Mouse (Mus musculus): Measurements from ENCODE around the gene Arhgap15. TPM values are rescaled to one million over a fixed set of nuclear protein-coding genes. Genes with fewer than 3 reads are reported as not detected.

The Arhgap15 gene
- polyA plus RNA-seq, 1 experiment from 2014 or later, result 5.2 TPM

- ATAC-seq (ENCODE audit: low read depth), result no peak
Observed at GRCm38 (mm10) chr2:44274425-44274824, 525.8 kb downstream of the Arhgap15 start.

GRCm38 (mm10) chr2:44286181-44286719, 537.6 kb downstream of the Arhgap15 start:
- H3K36me3 ChIP-seq (ENCODE audit: control insufficient read depth, insufficient read depth), result no peaks in the 10 kb centered on the region
- no peaks in the 10 kb centered on the region for H3K9me3 ChIP-seq (replicated peaks; ENCODE audit: control insufficient read depth, low read length)
- H3K27ac ChIP-seq (ENCODE audit: low read length), result no peak overlapping the region
- H3K27me3 ChIP-seq (ENCODE audit: control insufficient read depth, insufficient read depth, low read depth, low read length), result no peaks in the 10 kb centered on the region
- no peak overlapping the region for H3K9ac ChIP-seq (ENCODE audit: low read depth, low read length)
- 60% methylated on average over 4 of the region's 4 CpGs for WGBS (ENCODE audit: insufficient replicate concordance)
- ATAC-seq (ENCODE audit: low read depth), result no peak
- H3K4me1 ChIP-seq (ENCODE audit: control insufficient read depth, low read depth, low read length), result no peaks in the 10 kb centered on the region
- no peak overlapping the region for H3K4me3 ChIP-seq (ENCODE audit: low read depth, low read length)
- H3K4me2 ChIP-seq (ENCODE audit: low read depth, low read length), result no peak overlapping the region

More at GRCm38 (mm10) chr2:44274425-44274824, 525.8 kb downstream of the Arhgap15 start:
- Histone ChIP-seq H3K4me3 (ENCODE audit: low read depth, low read length) (no peak overlapping the region), H3K36me3 (ENCODE audit: control insufficient read depth, insufficient read depth) (no peaks in the 10 kb centered on the region), H3K9ac (ENCODE audit: low read depth, low read length) (no peak overlapping the region), H3K4me2 (ENCODE audit: low read depth, low read length) (no peak overlapping the region), H3K27ac (ENCODE audit: low read length) (no peak overlapping the region), H3K27me3 (ENCODE audit: control insufficient read depth, insufficient read depth, low read depth, low read length) (no peaks in the 10 kb centered on the region), H3K4me1 (ENCODE audit: control insufficient read depth, low read depth, low read length) (no peaks in the 10 kb centered on the region), H3K9me3 (replicated peaks; ENCODE audit: control insufficient read depth, low read length) (no peaks in the 10 kb centered on the region)
- WGBS (ENCODE audit: insufficient replicate concordance), result 62% methylated on average over 3 of the region's 3 CpGs

GRCm38 (mm10) chr2:44299156-44299555, 550.5 kb downstream of the Arhgap15 start:
- Histone ChIP-seq H3K4me3 (ENCODE audit: low read depth, low read length) (no peak overlapping the region), H3K4me2 (ENCODE audit: low read depth, low read length) (no peak overlapping the region), H3K9ac (ENCODE audit: low read depth, low read length) (no peak overlapping the region), H3K9me3 (replicated peaks; ENCODE audit: control insufficient read depth, low read length) (no peaks in the 10 kb centered on the region), H3K27me3 (ENCODE audit: control insufficient read depth, insufficient read depth, low read depth, low read length) (no peaks in the 10 kb centered on the region), H3K4me1 (ENCODE audit: control insufficient read depth, low read depth, low read length) (no peaks in the 10 kb centered on the region), H3K36me3 (ENCODE audit: control insufficient read depth, insufficient read depth) (no peaks in the 10 kb centered on the region), H3K27ac (ENCODE audit: low read length) (no peak overlapping the region)
- 82% methylated on average over 3 of the region's 3 CpGs for WGBS (ENCODE audit: insufficient replicate concordance)
- ATAC-seq (ENCODE audit: low read depth), result no peak

GRCm38 (mm10) chr2:44299909-44300308, 551.3 kb downstream of the Arhgap15 start:
- Histone ChIP-seq H3K4me2 (ENCODE audit: low read depth, low read length) (no peak overlapping the region), H3K36me3 (ENCODE audit: control insufficient read depth, insufficient read depth) (no peaks in the 10 kb centered on the region), H3K4me3 (ENCODE audit: low read depth, low read length) (no peak overlapping the region), H3K9ac (ENCODE audit: low read depth, low read length) (no peak overlapping the region), H3K9me3 (replicated peaks; ENCODE audit: control insufficient read depth, low read length) (no peaks in the 10 kb centered on the region), H3K4me1 (ENCODE audit: control insufficient read depth, low read depth, low read length) (no peaks in the 10 kb centered on the region), H3K27me3 (ENCODE audit: control insufficient read depth, insufficient read depth, low read depth, low read length) (no peaks in the 10 kb centered on the region), H3K27ac (ENCODE audit: low read length) (no peak overlapping the region)
- no peak for ATAC-seq (ENCODE audit: low read depth)
- 38% methylated on average over 5 of the region's 5 CpGs for WGBS (ENCODE audit: insufficient replicate concordance)

GRCm38 (mm10) chr2:44300466-44300865, 551.8 kb downstream of the Arhgap15 start:
- Histone ChIP-seq H3K9me3 (replicated peaks; ENCODE audit: control insufficient read depth, low read length) (no peaks in the 10 kb centered on the region), H3K9ac (ENCODE audit: low read depth, low read length) (no peak overlapping the region), H3K36me3 (ENCODE audit: control insufficient read depth, insufficient read depth) (no peaks in the 10 kb centered on the region), H3K27ac (ENCODE audit: low read length) (no peak overlapping the region), H3K4me2 (ENCODE audit: low read depth, low read length) (no peak overlapping the region), H3K4me1 (ENCODE audit: control insufficient read depth, low read depth, low read length) (no peaks in the 10 kb centered on the region), H3K27me3 (ENCODE audit: control insufficient read depth, insufficient read depth, low read depth, low read length) (no peaks in the 10 kb centered on the region), H3K4me3 (ENCODE audit: low read depth, low read length) (no peak overlapping the region)
- 48% methylated on average over 6 of the region's 6 CpGs for WGBS (ENCODE audit: insufficient replicate concordance)
- ATAC-seq (ENCODE audit: low read depth), result no peak

- no peaks in the 10 kb centered on the region for H3K4me1 ChIP-seq (ENCODE audit: control insufficient read depth, low read depth, low read length)
- no peaks in the 10 kb centered on the region for H3K36me3 ChIP-seq (ENCODE audit: control insufficient read depth, insufficient read depth)
- ATAC-seq (ENCODE audit: low read depth), result no peak
- 69% methylated on average over 9 of the region's 9 CpGs for WGBS (ENCODE audit: insufficient replicate concordance)
- no peak overlapping the region for H3K4me3 ChIP-seq (ENCODE audit: low read depth, low read length)
- H3K4me2 ChIP-seq (ENCODE audit: low read depth, low read length), result no peak overlapping the region
- no peak overlapping the region for H3K27ac ChIP-seq (ENCODE audit: low read length)
- H3K9me3 ChIP-seq (replicated peaks; ENCODE audit: control insufficient read depth, low read length), result no peaks in the 10 kb centered on the region
- no peaks in the 10 kb centered on the region for H3K27me3 ChIP-seq (ENCODE audit: control insufficient read depth, insufficient read depth, low read depth, low read length)
- no peak overlapping the region for H3K9ac ChIP-seq (ENCODE audit: low read depth, low read length)
Observed at GRCm38 (mm10) chr2:44304261-44304970, 555.8 kb downstream of the Arhgap15 start.

- Histone ChIP-seq H3K4me3 (ENCODE audit: low read depth, low read length) (no peak overlapping the region), H3K36me3 (ENCODE audit: control insufficient read depth, insufficient read depth) (no peaks in the 10 kb centered on the region), H3K27ac (ENCODE audit: low read length) (no peak overlapping the region), H3K4me1 (ENCODE audit: control insufficient read depth, low read depth, low read length) (no peaks in the 10 kb centered on the region), H3K9me3 (replicated peaks; ENCODE audit: control insufficient read depth, low read length) (no peaks in the 10 kb centered on the region), H3K27me3 (ENCODE audit: control insufficient read depth, insufficient read depth, low read depth, low read length) (no peaks in the 10 kb centered on the region), H3K9ac (ENCODE audit: low read depth, low read length) (no peak overlapping the region), H3K4me2 (ENCODE audit: low read depth, low read length) (no peak overlapping the region)
- 66% methylated on average over 17 of the region's 17 CpGs for WGBS (ENCODE audit: insufficient replicate concordance)
- ATAC-seq (ENCODE audit: low read depth), result no peak
Observed at GRCm38 (mm10) chr2:44304971-44305808, 556.6 kb downstream of the Arhgap15 start.

GRCm38 (mm10) chr2:44306137-44306536, 557.5 kb downstream of the Arhgap15 start:
- no peak for ATAC-seq (ENCODE audit: low read depth)
- Histone ChIP-seq H3K4me2 (ENCODE audit: low read depth, low read length) (no peak overlapping the region), H3K27me3 (ENCODE audit: control insufficient read depth, insufficient read depth, low read depth, low read length) (no peaks in the 10 kb centered on the region), H3K9ac (ENCODE audit: low read depth, low read length) (no peak overlapping the region), H3K36me3 (ENCODE audit: control insufficient read depth, insufficient read depth) (no peaks in the 10 kb centered on the region), H3K4me1 (ENCODE audit: control insufficient read depth, low read depth, low read length) (no peaks in the 10 kb centered on the region), H3K27ac (ENCODE audit: low read length) (no peak overlapping the region), H3K4me3 (ENCODE audit: low read depth, low read length) (no peak overlapping the region), H3K9me3 (replicated peaks; ENCODE audit: control insufficient read depth, low read length) (no peaks in the 10 kb centered on the region)
- WGBS (ENCODE audit: insufficient replicate concordance), result 39% methylated on average over 2 of the region's 2 CpGs

- no peak for ATAC-seq (ENCODE audit: low read depth)
- Histone ChIP-seq H3K9me3 (replicated peaks; ENCODE audit: control insufficient read depth, low read length) (no peaks in the 10 kb centered on the region), H3K36me3 (ENCODE audit: control insufficient read depth, insufficient read depth) (no peaks in the 10 kb centered on the region), H3K27me3 (ENCODE audit: control insufficient read depth, insufficient read depth, low read depth, low read length) (no peaks in the 10 kb centered on the region), H3K4me1 (ENCODE audit: control insufficient read depth, low read depth, low read length) (peaks cover 3% of the 10 kb centered on the region; the same call in 1 of the 2 replicates), H3K9ac (ENCODE audit: low read depth, low read length) (no peak overlapping the region), H3K4me3 (ENCODE audit: low read depth, low read length) (no peak overlapping the region), H3K27ac (ENCODE audit: low read length) (no peak overlapping the region), H3K4me2 (ENCODE audit: low read depth, low read length) (no peak overlapping the region)
- 73% methylated on average over 3 of the region's 3 CpGs for WGBS (ENCODE audit: insufficient replicate concordance)
Observed at GRCm38 (mm10) chr2:44309124-44309523, 560.5 kb downstream of the Arhgap15 start.

Measured in liver, embryonic 16.5 days (tissue).